ENCODE assay signal across 1 mouse cellular context in the genomic region with DNA sequence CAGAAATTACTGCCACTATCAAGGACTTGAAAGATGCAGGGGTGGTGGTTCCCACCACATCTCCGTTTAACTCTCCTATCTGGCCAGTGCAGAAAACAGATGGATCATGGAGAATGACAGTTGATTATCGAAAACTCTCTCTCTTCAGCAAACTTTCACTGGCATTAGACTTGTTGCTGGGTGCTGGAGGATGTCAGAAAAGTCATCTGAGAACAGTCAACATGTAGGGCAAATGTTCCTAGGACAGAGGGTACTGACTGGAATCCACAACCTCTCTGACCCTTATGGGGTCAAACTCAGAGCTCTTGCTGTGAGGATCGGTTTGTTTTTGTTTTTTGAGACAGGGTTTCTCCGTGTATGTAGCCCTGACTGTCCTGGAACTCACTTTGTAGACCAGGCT.
TF ChIP-seq lines count a peak whose summit lies in the region.

No protein-coding gene starts in this region.

TF ChIP-seq in MEL, 35 proteins besides CTCF, POLR2A, EP300 and RAD21:
- TF ChIP-seq ETS1 (IDR thresholded peaks at IDR 0.05; ENCODE audit: low read depth, low read length): peak; percentile 38; the same call in 1 of the 2 replicates
- TF ChIP-seq GATA1 (IDR thresholded peaks at IDR 0.05; ENCODE audit: low read depth, low read length): 0 out of 2 replicates have a peak, but pooled peaks have one; percentile 21
- TF ChIP-seq TAL1 (IDR thresholded peaks at IDR 0.05; ENCODE audit: low read length): peak; percentile 40
- TF ChIP-seq TCF12 (IDR thresholded peaks at IDR 0.05; ENCODE audit: low read depth, low read length): peak; percentile 48; the same call in 1 of the 2 replicates
